Mouse (Mus musculus): ENCODE measurements around the gene Rogdi. TPM values are rescaled to one million over a fixed set of nuclear protein-coding genes. Genes with fewer than 3 reads are reported as not detected.

The Rogdi gene
- total RNA-seq, 2 experiments from 2014 or later, result 348 to 357 TPM

Other genes with a start within 250 kb of the Rogdi start
- 100 to 1,000 TPM; 241 to 246 TPM for gene Cdip1, start 223.3 kb downstream of the Rogdi start, total RNA-seq (2021)
- not detected for gene 4930562C15Rik, start 178.1 kb downstream of the Rogdi start, total RNA-seq (2021)
- gene Ubald1, start 133.2 kb downstream of the Rogdi start, total RNA-seq (2021), result 10 to 100 TPM; 96.1 to 98.1 TPM
- gene Mgrn1, start 127.3 kb downstream of the Rogdi start, total RNA-seq (2021), result 100 to 1,000 TPM; 214 to 215 TPM
- gene Nudt16l1, start 74.8 kb downstream of the Rogdi start, total RNA-seq (2021), result 10 to 100 TPM; 73.0 to 78.3 TPM
- gene Anks3, start 49.3 kb downstream of the Rogdi start, total RNA-seq (2021), result 10 to 100 TPM; 70.2 to 71.8 TPM
- not detected for gene Sept12, start 15.7 kb downstream of the Rogdi start, total RNA-seq (2021)
- gene Smim22, start 6.3 kb downstream of the Rogdi start, total RNA-seq (2021), result not detected
- gene Glyr1, start 36.3 kb upstream of the Rogdi start, total RNA-seq (2021), result 100 to 1,000 TPM; 139 to 143 TPM
- gene Ubn1, start 36.5 kb upstream of the Rogdi start, total RNA-seq (2021), result 10 to 100 TPM; 43.3 to 43.7 TPM
- gene Ppl, start 118.9 kb upstream of the Rogdi start, total RNA-seq (2021), result 1 to 10 TPM; 3.3 to 4.1 TPM
- gene Sec14l5, start 133.6 kb upstream of the Rogdi start, total RNA-seq (2021), result 10 to 100 TPM in 1 of 2 experiments, 1 to 10 TPM in 1; 7.3 to 10.6 TPM
- gene Nagpa, start 190.5 kb upstream of the Rogdi start, total RNA-seq (2021), result 10 to 100 TPM; 12.0 to 15.9 TPM
- gene AU021092, start 208.7 kb upstream of the Rogdi start, total RNA-seq (2021), result 1 to 10 TPM; 3.5 to 4.3 TPM
- 10 to 100 TPM; 29.0 to 31.6 TPM for gene Alg1, start 220.1 kb upstream of the Rogdi start, total RNA-seq (2021)
- 1 to 10 TPM; 5.1 to 5.9 TPM for gene Eef2kmt, start 242.4 kb upstream of the Rogdi start, total RNA-seq (2021)

Measured in layer of hippocampus, adult 18-20 months (tissue).